Mouse (Mus musculus) naive thymus-derived CD4-positive, alpha-beta T cell, adult 2 months (primary cell): ENCODE measurements at regions not wholly inside any gene's neighbourhood (a gene's known extent, or its start where the extent isn't known, plus 50 kb on each side); places are given as distances from the start of the nearest gene placed in this dataset.

Experiments
- DNase-seq: peaks from one replicate; pipeline ENCODE4 v3.0.0-alpha.2; 2011; ENCODE audit warnings: low read depth

DNA sequence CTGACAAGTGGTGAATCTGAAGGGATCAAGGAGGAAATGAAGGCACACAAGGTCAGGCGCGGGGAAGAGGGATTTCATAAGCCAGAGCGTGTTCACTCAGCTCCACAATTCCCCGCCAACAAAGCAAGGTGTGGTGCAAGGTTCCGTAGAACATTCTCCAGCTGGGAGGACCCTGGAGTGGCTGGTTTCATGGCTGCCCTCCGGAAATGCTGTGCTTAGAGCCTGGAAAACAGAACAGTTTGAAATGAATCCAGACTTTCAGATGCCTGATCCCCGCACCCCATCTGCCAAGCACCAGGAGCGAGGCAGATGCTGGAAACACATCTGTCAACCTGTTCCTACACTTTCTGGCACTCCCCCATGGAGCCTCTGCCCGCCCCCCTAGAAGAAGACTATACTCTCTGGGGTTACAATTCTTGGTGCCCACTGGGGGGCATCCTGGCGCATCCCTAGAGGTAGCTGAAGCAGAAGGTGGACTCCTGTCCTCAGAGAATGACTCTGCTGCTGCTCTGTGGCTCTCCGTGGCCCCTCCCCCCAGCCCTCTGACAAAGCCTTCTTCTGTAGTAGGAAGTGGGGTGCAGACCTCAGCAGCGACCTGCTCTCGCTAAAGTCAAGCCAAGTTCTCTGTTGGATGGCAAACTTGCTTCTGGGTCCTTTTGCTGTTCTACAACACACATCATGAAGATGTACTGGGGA is 54.5 kb upstream of the Mafb start:
- peak; percentile 21 for DNase-seq

- no peak for DNase-seq
Measured at GRCm38 (mm10) chr2:160424491-160424890, 57.6 kb upstream of the Mafb start.

GRCm38 (mm10) chr2:160427431-160427830 is 60.6 kb upstream of the Mafb start:
- no peak for DNase-seq

GRCm38 (mm10) chr2:160433252-160433651 is 66.4 kb upstream of the Mafb start:
- DNase-seq: no peak

- DNase-seq: peak; percentile 24
Measured at GRCm38 (mm10) chr2:160434701-160435100, 67.8 kb upstream of the Mafb start.

DNA sequence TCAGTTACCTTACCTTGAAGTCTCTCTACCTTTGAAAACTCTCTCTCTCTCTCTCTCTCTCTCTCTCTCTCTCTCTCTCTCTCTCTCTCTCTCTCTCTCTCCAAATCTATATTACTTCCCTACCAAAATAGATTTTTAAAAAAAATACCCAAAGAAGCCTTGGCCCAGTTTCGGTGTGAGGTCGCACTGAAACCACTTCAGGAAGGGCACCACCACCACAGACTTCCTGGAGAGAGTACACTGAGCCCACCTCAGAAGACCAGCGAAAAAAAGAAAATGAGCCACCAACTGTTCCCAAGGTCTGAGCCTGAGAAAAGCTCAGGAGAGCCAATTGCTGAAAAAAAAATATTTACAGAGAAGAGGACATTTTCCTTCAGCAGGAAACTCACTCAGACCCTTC is 68.8 kb upstream of the Mafb start:
- no peak for DNase-seq

DNA sequence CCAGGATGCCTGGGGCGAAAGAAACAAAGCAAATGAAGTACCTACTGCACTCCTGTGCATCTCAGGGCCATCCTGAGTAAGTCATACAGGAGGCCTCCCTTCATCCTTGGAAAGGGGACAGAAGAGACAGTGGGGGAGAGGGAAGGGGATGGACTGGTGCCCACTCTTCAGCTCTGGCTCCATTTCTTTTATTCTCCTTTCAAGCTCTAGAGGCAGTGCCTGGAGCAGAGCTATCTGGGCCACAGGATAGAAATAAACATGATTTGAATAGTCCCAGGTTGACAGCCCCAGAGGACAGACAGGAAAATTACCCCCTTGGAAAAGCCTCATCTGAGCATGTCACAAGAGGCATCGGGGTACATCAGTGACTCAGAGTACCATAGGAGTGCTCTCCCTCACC is 72.2 kb upstream of the Mafb start:
- DNase-seq: no peak

GRCm38 (mm10) chr2:160440236-160440635 is 73.4 kb upstream of the Mafb start:
- DNase-seq: no peak

DNA sequence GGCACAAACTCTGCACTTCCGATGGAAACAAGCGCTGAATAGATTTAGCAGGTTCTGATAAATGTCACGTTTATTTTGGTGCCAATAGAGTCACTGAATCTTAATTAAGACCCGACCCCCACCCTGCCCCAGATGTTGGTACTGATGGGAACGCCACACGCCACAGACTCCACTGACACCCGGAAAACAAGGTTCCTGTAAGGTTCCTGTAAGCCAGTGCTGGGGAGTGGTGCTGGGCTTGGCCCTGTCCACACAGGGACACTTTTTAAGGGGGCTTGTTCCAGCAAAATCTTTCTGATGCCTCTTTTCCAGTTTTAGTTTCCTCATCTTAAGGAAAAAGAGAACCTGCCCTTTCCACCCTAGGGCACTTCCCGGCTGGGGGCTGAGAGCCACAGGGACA is 84.2 kb upstream of the Mafb start:
- DNase-seq: no peak

GRCm38 (mm10) chr2:160451481-160452238 is 84.8 kb upstream of the Mafb start:
- DNase-seq: peak; percentile 41

GRCm38 (mm10) chr2:160452239-160452530 is 85.3 kb upstream of the Mafb start:
- DNase-seq: no peak

- DNase-seq: no peak
Measured at GRCm38 (mm10) chr2:160452730-160453129, 85.9 kb upstream of the Mafb start.

DNA sequence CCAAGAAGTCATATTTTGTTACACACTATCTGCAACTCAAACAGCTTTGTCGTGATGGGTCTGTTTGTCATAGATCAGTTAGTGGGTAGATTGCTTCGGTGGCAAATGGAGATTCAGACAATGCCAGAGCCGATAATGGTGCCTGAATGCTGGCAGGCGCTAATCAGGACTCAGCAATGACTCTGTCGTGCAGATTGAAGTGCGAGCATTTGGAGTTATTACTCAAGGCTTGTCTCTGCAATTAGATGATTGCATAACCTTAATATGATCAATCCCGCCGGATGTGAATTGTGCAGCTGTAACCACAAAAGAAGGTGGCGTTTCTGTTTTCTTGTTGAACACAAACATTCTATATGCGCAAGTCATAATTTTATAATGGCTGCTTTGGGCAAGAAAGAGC is 88.8 kb upstream of the Mafb start:
- DNase-seq: no peak

DNA sequence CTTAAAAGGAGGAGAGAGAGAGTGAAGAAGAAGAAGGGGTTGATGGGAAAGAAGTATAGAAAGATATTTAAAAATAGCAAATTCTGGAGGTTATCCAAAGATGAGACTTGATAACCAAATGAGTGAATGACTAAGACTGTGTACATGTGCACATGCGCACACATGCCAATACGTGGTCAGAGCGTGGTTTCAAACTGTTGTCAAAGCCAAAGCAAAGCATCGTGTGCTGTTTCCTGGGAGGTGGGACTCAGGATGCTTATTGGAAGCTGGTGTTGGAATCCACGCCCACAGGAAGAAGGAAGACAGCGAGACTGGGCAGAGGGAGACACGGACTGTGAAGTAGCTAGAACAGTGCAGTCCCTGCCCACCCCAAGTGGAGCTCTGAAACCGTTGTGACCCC is 89.8 kb upstream of the Mafb start:
- DNase-seq: no peak

DNA sequence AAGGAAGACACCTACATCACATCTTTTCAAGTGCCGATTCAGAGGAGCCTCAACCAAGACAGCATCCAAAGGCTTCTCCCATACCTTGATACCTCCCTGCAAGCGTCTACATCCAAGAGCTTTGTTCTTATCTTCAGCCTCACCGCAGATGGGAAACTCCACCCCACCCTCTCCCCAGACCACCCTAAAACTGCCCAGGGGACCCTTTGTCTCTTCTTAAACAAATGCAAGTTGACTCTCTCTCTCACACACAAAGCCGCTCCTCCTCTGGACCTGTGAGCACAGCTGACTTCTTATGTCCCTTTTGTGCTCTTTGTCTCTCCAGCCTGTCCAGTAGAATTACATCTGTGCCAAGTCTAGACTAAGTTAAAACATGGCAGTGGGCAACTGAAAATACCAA is 104.7 kb upstream of the Mafb start:
- DNase-seq: peak; percentile 8

GRCm38 (mm10) chr2:160476181-160476580 is 109.3 kb upstream of the Mafb start:
- no peak for DNase-seq

GRCm38 (mm10) chr2:160479240-160479639 is 112.4 kb upstream of the Mafb start:
- no peak for DNase-seq

DNA sequence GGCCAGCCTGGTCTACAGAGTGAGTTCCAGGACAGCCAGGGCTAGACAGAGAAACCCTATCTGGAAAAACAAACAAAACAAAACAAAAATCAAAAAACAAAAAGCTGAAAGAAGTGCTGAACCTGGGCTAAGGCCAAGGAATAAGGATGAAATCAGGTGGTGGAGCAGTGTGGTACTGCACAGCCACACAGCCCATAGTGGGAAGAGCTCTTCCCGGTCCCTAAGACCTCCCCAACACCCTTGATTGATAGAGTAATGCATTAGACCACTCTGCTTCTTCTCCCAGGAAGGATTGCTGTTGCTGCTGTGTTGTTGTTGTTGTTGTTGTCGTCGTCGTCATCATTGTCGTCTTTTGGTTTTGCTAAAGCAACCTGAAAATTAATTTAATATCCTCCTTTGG is 118.2 kb upstream of the Mafb start:
- DNase-seq: no peak

DNA sequence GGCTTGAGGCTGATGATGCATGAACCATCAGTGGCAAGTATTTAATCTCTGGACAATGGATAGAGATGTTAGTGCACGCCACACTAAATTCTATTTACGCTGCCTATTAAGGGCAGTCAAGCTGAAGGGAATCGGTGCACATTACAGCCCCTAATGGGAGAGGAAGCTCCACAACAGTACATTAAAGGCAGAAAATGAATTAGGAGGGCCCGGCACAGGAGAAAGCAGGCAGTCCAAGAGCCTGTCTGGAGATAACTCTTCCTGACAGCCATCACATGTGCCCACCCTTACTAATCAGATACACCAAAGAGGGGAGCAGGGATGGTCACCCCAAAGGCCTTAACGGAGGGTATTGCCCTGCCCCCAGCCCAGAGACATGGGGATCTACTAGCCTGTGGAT is 118.7 kb upstream of the Mafb start:
- DNase-seq: no peak

- no peak for DNase-seq
Measured at GRCm38 (mm10) chr2:160499726-160500125, 132.9 kb upstream of the Mafb start.

DNA sequence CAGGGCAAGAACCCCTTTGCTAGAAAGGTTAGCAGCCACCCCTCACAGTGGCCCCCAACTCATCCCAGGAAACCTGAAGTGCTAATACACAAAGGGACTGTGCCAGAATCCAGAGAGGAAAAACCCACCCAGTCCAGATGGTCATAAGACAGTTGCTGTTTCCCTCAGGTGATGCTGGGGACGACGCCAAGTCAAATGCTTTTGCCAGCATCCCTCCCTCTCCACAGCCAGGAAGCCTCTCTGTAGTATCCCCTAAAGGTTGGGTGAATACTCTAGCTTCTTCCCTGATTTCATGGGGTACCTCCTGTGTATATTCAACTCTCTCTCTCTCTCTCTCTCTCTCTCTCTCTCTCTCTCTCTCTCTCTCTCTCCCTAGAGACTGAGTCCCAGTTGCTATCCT is 136.0 kb upstream of the Mafb start:
- DNase-seq: no peak

DNA sequence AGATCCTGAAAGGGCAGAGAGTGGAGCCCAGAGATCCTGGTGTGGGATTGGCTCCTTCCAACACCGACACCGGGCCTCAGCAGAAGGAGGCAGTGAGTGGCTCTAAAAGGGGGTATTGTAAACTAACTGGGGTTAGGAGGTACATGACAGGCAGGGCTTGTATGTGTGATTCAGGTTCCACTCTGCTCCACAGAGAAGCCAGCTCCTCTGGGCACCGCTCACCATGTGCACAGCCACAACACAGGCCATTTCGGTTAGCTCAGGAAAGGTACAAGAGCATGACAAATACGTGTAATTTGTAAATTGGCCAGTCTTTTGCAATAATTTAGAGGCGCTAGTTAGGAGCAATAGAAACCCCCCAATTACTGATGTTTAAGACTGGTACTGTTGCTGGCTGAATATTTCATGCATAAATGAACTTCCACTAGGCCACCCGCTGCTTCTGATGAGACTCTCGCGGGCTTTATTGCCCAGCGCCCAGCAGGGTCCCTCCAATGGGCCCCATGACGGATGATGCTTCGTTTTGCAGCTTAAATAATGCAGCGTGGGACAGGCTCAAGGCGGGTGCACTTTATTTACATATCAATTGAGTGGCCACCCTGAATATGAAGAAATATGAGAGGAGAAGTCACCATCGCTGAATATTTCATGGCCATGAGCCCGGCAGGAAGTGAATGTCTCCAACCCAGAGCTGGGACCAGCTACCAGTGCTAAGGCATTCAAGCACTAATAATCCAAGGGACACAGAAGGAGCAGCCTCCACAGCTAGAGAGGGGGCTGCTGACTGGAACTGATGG is 136.9 kb upstream of the Mafb start:
- no peak for DNase-seq

GRCm38 (mm10) chr2:160504394-160504657 is 137.5 kb upstream of the Mafb start:
- DNase-seq: no peak

DNA sequence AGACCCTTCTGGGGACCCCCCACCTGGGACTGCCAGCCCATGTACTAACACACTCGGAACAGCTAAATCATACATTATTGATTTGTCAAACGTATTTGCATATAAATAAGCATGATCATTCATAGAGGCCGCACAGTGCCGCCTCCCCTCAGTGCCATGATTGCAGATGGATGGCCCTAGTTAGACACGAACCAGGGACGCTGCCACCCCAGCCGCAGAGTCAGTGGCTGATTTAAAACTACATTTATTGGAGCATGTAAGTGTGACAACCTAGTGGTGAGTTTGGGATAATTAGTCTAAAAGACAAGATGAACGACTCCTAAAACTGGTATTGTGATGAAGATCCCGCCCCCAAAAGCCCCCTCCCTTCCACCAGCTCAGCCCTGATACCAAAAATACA is 138.3 kb upstream of the Top1 start:
- no peak for DNase-seq
